ENCODE assay signal across 21 mouse cellular contexts in genomic region chr9:63281086-63281485, GRCm38 (mm10).
A peak's percentile ranks its signal among the peaks of the same experiment; 100 is the strongest.
DNase-seq lines count a peak whose midpoint lies in the region; TF ChIP-seq lines count a peak whose summit lies in the region.
"Had no signal": no experiment of that assay in that cellular context is flagged by ENCODE, and none has a peak within 500 bp of the region (broad histone marks: within the 10 kb centered on the region; RNA-seq: fewer than 3 reads in every experiment).

No protein-coding gene starts in this region.

- TF ChIP-seq POLR2A in myocyte (IDR thresholded peaks at IDR 0.05; ENCODE audit: insufficient read length, low read depth): no peak

- peak overlapping the region; percentile 22 for H3K4me2 ChIP-seq in myocyte (ENCODE audit: low read depth)
- H3K4me2 ChIP-seq: embryonic facial prominence, embryonic 12.5 days; forebrain, embryonic 15.5 days; heart, embryonic 12.5 days; hindbrain, embryonic 12.5 days; midbrain, embryonic 12.5 days; neural tube, embryonic 13.5 days had no signal

- no peak overlapping the region for H3K4me3 ChIP-seq in myocyte
- H3K4me3 ChIP-seq: embryonic facial prominence, embryonic 12.5 days; forebrain, embryonic 15.5 days; heart, embryonic 12.5 days; hindbrain, embryonic 12.5 days; midbrain, embryonic 12.5 days; neural tube, embryonic 13.5 days had no signal

- no peak overlapping the region for H3ac ChIP-seq in myocyte (ENCODE audit: control insufficient read depth, insufficient read length)

- no peaks in the 10 kb centered on the region for H3K79me2 ChIP-seq in myocyte (ENCODE audit: control insufficient read depth, insufficient read depth)

- no peaks in the 10 kb centered on the region for H3K27me3 ChIP-seq in myocyte (ENCODE audit: control insufficient read depth, insufficient read depth, insufficient read length)
- H3K27me3 ChIP-seq: embryonic facial prominence, embryonic 12.5 days; forebrain, embryonic 15.5 days; heart, embryonic 12.5 days; hindbrain, embryonic 12.5 days; midbrain, embryonic 12.5 days; neural tube, embryonic 13.5 days had no signal

- peak; percentile 72 to 79 for DNase-seq in adrenal gland, adult (ENCODE audit: inconsistent age in 2 of 2, low spot score in 1 of 2)
- no peak for DNase-seq in adrenal gland, adult 18-20 months (ENCODE audit: low spot score in 2 of 2)
- peak; percentile 67 for DNase-seq in CD4-positive helper T cell, adult 2 months (ENCODE audit: low read depth, low spot score)
- DNase-seq in adrenal gland, adult 8-10 months: peak; percentile 71
- no peak for DNase-seq in gastrocnemius, postnatal 10 days
- no peak for DNase-seq in adipocyte (ENCODE audit: low spot score)
- DNase-seq in retina, postnatal 1 day: no peak
- DNase-seq: cerebellum, adult 9-11 months; heart, postnatal 14 days; kidney, adult 2 months; kidney, postnatal 10 days; left cerebral cortex, postnatal 4 days; liver; lung, postnatal 10 days had no signal

- H3K36me3 ChIP-seq in myocyte (ENCODE audit: control insufficient read depth, insufficient read depth): no peaks in the 10 kb centered on the region
- H3K36me3 ChIP-seq: forebrain, embryonic 15.5 days; neural tube, embryonic 13.5 days had no signal

TF ChIP-seq in myocyte, 11 proteins besides CTCF, POLR2A, EP300 and RAD21:
- TF ChIP-seq TCF3 (IDR thresholded peaks at IDR 0.05; ENCODE audit: insufficient read length, low read depth) (no peak), MYOD1 (IDR thresholded peaks at IDR 0.05; ENCODE audit: control insufficient read depth in 1 of 3, insufficient read length in 2 of 3, low read depth in 2 of 3) (peak in 1 of 3 experiments; percentile 22)

Comparison
In these comparisons a context has a peak if more than half of its experiments do, and no peak if none do; other contexts are left out.
1. DNase-seq: peak in adrenal gland, adult (2 of 2), CD4-positive helper T cell, adult 2 months (single experiment) and adrenal gland, adult 8-10 months (single experiment); none in adrenal gland, adult 18-20 months (0 of 2), gastrocnemius, postnatal 10 days (single experiment), adipocyte (single experiment) and retina, postnatal 1 day (single experiment).